Mouse (Mus musculus): ENCODE data around the gene Mitf. TPM values are rescaled to one million over a fixed set of nuclear protein-coding genes. Genes with fewer than 3 reads are reported as not detected.

The Mitf gene
- polyA plus RNA-seq, 1 experiment from 2014 or later, result 3.1 TPM

- no peak overlapping the region for H3K27ac ChIP-seq (ENCODE audit: low read length)
- no peak overlapping the region for H3K4me2 ChIP-seq (replicated peaks; ENCODE audit: low read depth, low read length)
- ATAC-seq (ENCODE audit: insufficient number of reproducible peaks, insufficient read depth, low FRiP score, low read depth), result no peak
- no peak overlapping the region for H3K9ac ChIP-seq (replicated peaks; ENCODE audit: low read depth, low read length)
- no peak overlapping the region for H3K4me3 ChIP-seq (ENCODE audit: low read depth, low read length)
- WGBS, result 72% methylated on average over 3 of the region's 3 CpGs
- no peaks in the 10 kb centered on the region for H3K9me3 ChIP-seq (ENCODE audit: control insufficient read depth, low read depth, low read length)
- no peaks in the 10 kb centered on the region for H3K27me3 ChIP-seq (ENCODE audit: control insufficient read depth, insufficient read depth, low read length)
- no peaks in the 10 kb centered on the region for H3K36me3 ChIP-seq (ENCODE audit: control insufficient read depth, insufficient read depth, low read length)
- H3K4me1 ChIP-seq (ENCODE audit: control insufficient read depth, insufficient read depth, low read length), result no peaks in the 10 kb centered on the region
Observed at GRCm38 (mm10) chr6:97964750-97965149, 157.9 kb downstream of the Mitf start.

- H3K4me3 ChIP-seq (ENCODE audit: low read depth, low read length), result no peak overlapping the region
- H3K9me3 ChIP-seq (ENCODE audit: control insufficient read depth, low read depth, low read length), result no peaks in the 10 kb centered on the region
- no peaks in the 10 kb centered on the region for H3K4me1 ChIP-seq (ENCODE audit: control insufficient read depth, insufficient read depth, low read length)
- no peaks in the 10 kb centered on the region for H3K36me3 ChIP-seq (ENCODE audit: control insufficient read depth, insufficient read depth, low read length)
- no peak overlapping the region for H3K9ac ChIP-seq (replicated peaks; ENCODE audit: low read depth, low read length)
- ATAC-seq (ENCODE audit: insufficient number of reproducible peaks, insufficient read depth, low FRiP score, low read depth), result no peak
- no peak overlapping the region for H3K4me2 ChIP-seq (replicated peaks; ENCODE audit: low read depth, low read length)
- no peak overlapping the region for H3K27ac ChIP-seq (ENCODE audit: low read length)
- 67% methylated on average over 9 of the region's 9 CpGs for WGBS
- H3K27me3 ChIP-seq (ENCODE audit: control insufficient read depth, insufficient read depth, low read length), result no peaks in the 10 kb centered on the region
Observed at GRCm38 (mm10) chr6:97981668-97982067, 174.8 kb downstream of the Mitf start.

GRCm38 (mm10) chr6:97985658-97986057, 178.8 kb downstream of the Mitf start:
- Histone ChIP-seq H3K4me1 (ENCODE audit: control insufficient read depth, insufficient read depth, low read length) (no peaks in the 10 kb centered on the region), H3K4me2 (replicated peaks; ENCODE audit: low read depth, low read length) (no peak overlapping the region), H3K27me3 (ENCODE audit: control insufficient read depth, insufficient read depth, low read length) (no peaks in the 10 kb centered on the region), H3K36me3 (ENCODE audit: control insufficient read depth, insufficient read depth, low read length) (no peaks in the 10 kb centered on the region), H3K4me3 (ENCODE audit: low read depth, low read length) (no peak overlapping the region), H3K9me3 (ENCODE audit: control insufficient read depth, low read depth, low read length) (no peaks in the 10 kb centered on the region), H3K27ac (ENCODE audit: low read length) (no peak overlapping the region), H3K9ac (replicated peaks; ENCODE audit: low read depth, low read length) (no peak overlapping the region)
- WGBS, result 62% methylated on average over 9 of the region's 9 CpGs
- ATAC-seq (ENCODE audit: insufficient number of reproducible peaks, insufficient read depth, low FRiP score, low read depth), result no peak

DNA sequence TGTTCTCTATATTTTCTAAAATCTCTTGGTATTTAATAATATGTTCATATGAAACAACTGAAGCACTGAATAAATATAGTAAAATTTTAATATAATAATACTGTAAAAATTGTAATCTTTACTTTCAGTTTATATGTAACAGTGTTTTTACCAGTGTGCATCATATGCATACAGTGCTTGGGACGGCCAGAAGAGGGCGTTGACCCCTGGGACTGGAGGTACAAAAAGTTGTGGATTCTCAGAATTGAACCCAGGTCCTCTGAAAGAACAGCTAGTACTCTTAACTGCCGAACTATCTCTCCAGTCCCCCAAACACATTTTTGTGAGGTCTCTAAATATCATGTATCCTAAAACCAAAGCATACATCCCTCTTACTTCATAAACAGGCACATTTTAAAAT, 179.6 kb downstream of the Mitf start:
- no peak overlapping the region for H3K4me2 ChIP-seq (replicated peaks; ENCODE audit: low read depth, low read length)
- no peak for ATAC-seq (ENCODE audit: insufficient number of reproducible peaks, insufficient read depth, low FRiP score, low read depth)

GRCm38 (mm10) chr6:97993507-97993906, 186.7 kb downstream of the Mitf start:
- WGBS, result 94% methylated on average over 12 of the region's 12 CpGs
- no peaks in the 10 kb centered on the region for H3K4me1 ChIP-seq (ENCODE audit: control insufficient read depth, insufficient read depth, low read length)
- no peak overlapping the region for H3K4me3 ChIP-seq (ENCODE audit: low read depth, low read length)

More for the DNA sequence above, 179.6 kb downstream of the Mitf start:
- H3K9ac ChIP-seq (replicated peaks; ENCODE audit: low read depth, low read length), result no peak overlapping the region
- no peaks in the 10 kb centered on the region for H3K9me3 ChIP-seq (ENCODE audit: control insufficient read depth, low read depth, low read length)
- H3K27me3 ChIP-seq (ENCODE audit: control insufficient read depth, insufficient read depth, low read length), result no peaks in the 10 kb centered on the region
- H3K4me3 ChIP-seq (ENCODE audit: low read depth, low read length), result no peak overlapping the region
- H3K4me1 ChIP-seq (ENCODE audit: control insufficient read depth, insufficient read depth, low read length), result no peaks in the 10 kb centered on the region
- 73% methylated on average over 3 of the region's 3 CpGs for WGBS
- no peaks in the 10 kb centered on the region for H3K36me3 ChIP-seq (ENCODE audit: control insufficient read depth, insufficient read depth, low read length)
- no peak overlapping the region for H3K27ac ChIP-seq (ENCODE audit: low read length)

GRCm38 (mm10) chr6:97995606-97996307, 188.9 kb downstream of the Mitf start:
- ATAC-seq (ENCODE audit: insufficient number of reproducible peaks, insufficient read depth, low FRiP score, low read depth), result no peak

More at GRCm38 (mm10) chr6:97993507-97993906, 186.7 kb downstream of the Mitf start:
- Histone ChIP-seq H3K9ac (replicated peaks; ENCODE audit: low read depth, low read length) (no peak overlapping the region), H3K27me3 (ENCODE audit: control insufficient read depth, insufficient read depth, low read length) (no peaks in the 10 kb centered on the region), H3K4me2 (replicated peaks; ENCODE audit: low read depth, low read length) (no peak overlapping the region), H3K27ac (ENCODE audit: low read length) (no peak overlapping the region), H3K9me3 (ENCODE audit: control insufficient read depth, low read depth, low read length) (no peaks in the 10 kb centered on the region), H3K36me3 (ENCODE audit: control insufficient read depth, insufficient read depth, low read length) (no peaks in the 10 kb centered on the region)
- no peak for ATAC-seq (ENCODE audit: insufficient number of reproducible peaks, insufficient read depth, low FRiP score, low read depth)

GRCm38 (mm10) chr6:98001551-98001950, 194.7 kb downstream of the Mitf start:
- Histone ChIP-seq H3K27me3 (ENCODE audit: control insufficient read depth, insufficient read depth, low read length) (no peaks in the 10 kb centered on the region), H3K4me2 (replicated peaks; ENCODE audit: low read depth, low read length) (no peak overlapping the region), H3K36me3 (ENCODE audit: control insufficient read depth, insufficient read depth, low read length) (no peaks in the 10 kb centered on the region), H3K4me1 (ENCODE audit: control insufficient read depth, insufficient read depth, low read length) (no peaks in the 10 kb centered on the region), H3K4me3 (ENCODE audit: low read depth, low read length) (no peak overlapping the region), H3K9me3 (ENCODE audit: control insufficient read depth, low read depth, low read length) (no peaks in the 10 kb centered on the region), H3K9ac (replicated peaks; ENCODE audit: low read depth, low read length) (no peak overlapping the region), H3K27ac (ENCODE audit: low read length) (no peak overlapping the region)
- ATAC-seq (ENCODE audit: insufficient number of reproducible peaks, insufficient read depth, low FRiP score, low read depth), result no peak; the same call in 1 of the 2 replicates
- WGBS, result 48% methylated on average over 4 of the region's 4 CpGs

More at GRCm38 (mm10) chr6:97995606-97996307, 188.9 kb downstream of the Mitf start:
- H3K4me1 ChIP-seq (ENCODE audit: control insufficient read depth, insufficient read depth, low read length), result no peaks in the 10 kb centered on the region
- WGBS, result 69% methylated on average over 11 of the region's 11 CpGs
- no peak overlapping the region for H3K27ac ChIP-seq (ENCODE audit: low read length)
- no peaks in the 10 kb centered on the region for H3K27me3 ChIP-seq (ENCODE audit: control insufficient read depth, insufficient read depth, low read length)
- H3K4me2 ChIP-seq (replicated peaks; ENCODE audit: low read depth, low read length), result no peak overlapping the region
- H3K9ac ChIP-seq (replicated peaks; ENCODE audit: low read depth, low read length), result no peak overlapping the region
- H3K9me3 ChIP-seq (ENCODE audit: control insufficient read depth, low read depth, low read length), result no peaks in the 10 kb centered on the region
- H3K4me3 ChIP-seq (ENCODE audit: low read depth, low read length), result no peak overlapping the region
- no peaks in the 10 kb centered on the region for H3K36me3 ChIP-seq (ENCODE audit: control insufficient read depth, insufficient read depth, low read length)

DNA sequence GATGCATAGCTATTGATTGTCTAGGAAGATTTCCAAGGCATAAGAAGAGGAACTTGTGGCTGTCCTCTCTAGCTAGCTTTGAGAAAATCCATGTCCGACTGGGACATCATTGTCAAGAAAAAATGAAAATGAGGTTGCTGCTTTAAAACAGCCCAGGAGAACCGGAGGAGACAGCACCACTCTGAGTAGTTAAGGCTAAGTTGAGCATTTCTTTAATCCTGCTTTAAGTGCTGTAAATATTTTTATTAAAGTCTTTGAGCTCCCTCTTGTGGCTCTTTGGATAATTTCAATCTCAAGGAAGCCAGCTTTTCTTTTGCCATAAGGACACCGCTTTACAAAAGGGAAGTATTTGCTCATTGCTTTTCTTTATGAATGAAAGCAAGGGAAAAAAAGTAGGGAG, 196.3 kb downstream of the Mitf start:
- Histone ChIP-seq H3K27me3 (ENCODE audit: control insufficient read depth, insufficient read depth, low read length) (no peaks in the 10 kb centered on the region), H3K9me3 (ENCODE audit: control insufficient read depth, low read depth, low read length) (no peaks in the 10 kb centered on the region)
- no peak for ATAC-seq (ENCODE audit: insufficient number of reproducible peaks, insufficient read depth, low FRiP score, low read depth)

DNA sequence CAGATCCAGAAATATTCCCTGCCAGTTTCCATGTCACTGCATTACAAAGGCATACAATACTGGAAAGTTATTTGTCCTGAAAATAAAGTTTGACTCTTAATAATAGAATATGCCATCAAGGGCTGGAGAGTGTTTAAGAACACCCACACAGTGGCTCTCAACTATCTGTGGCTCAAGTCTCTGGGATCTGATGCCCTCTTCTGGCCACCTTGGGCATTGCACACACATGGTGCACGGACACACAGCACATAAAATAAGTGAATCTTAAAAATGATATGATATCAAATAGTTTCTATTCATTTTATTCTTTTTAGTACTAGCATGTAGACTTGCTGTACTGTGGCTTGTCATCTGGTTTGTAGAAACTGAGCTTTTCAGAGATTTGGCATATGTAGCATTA, 198.7 kb downstream of the Mitf start:
- Histone ChIP-seq H3K27me3 (ENCODE audit: control insufficient read depth, insufficient read depth, low read length) (no peaks in the 10 kb centered on the region), H3K27ac (ENCODE audit: low read length) (no peak overlapping the region), H3K9me3 (ENCODE audit: control insufficient read depth, low read depth, low read length) (no peaks in the 10 kb centered on the region), H3K4me2 (replicated peaks; ENCODE audit: low read depth, low read length) (no peak overlapping the region), H3K36me3 (ENCODE audit: control insufficient read depth, insufficient read depth, low read length) (no peaks in the 10 kb centered on the region), H3K4me1 (ENCODE audit: control insufficient read depth, insufficient read depth, low read length) (no peaks in the 10 kb centered on the region), H3K9ac (replicated peaks; ENCODE audit: low read depth, low read length) (no peak overlapping the region), H3K4me3 (ENCODE audit: low read depth, low read length) (no peak overlapping the region)
- WGBS, result 80% methylated on average over 1 of the region's 1 CpGs
- no peak for ATAC-seq (ENCODE audit: insufficient number of reproducible peaks, insufficient read depth, low FRiP score, low read depth)

More for the DNA sequence above, 196.3 kb downstream of the Mitf start:
- H3K4me3 ChIP-seq (ENCODE audit: low read depth, low read length), result no peak overlapping the region
- no peaks in the 10 kb centered on the region for H3K36me3 ChIP-seq (ENCODE audit: control insufficient read depth, insufficient read depth, low read length)
- no peak overlapping the region for H3K9ac ChIP-seq (replicated peaks; ENCODE audit: low read depth, low read length)
- H3K4me2 ChIP-seq (replicated peaks; ENCODE audit: low read depth, low read length), result no peak overlapping the region
- no peak overlapping the region for H3K27ac ChIP-seq (ENCODE audit: low read length)
- no peaks in the 10 kb centered on the region for H3K4me1 ChIP-seq (ENCODE audit: control insufficient read depth, insufficient read depth, low read length)
- 19% methylated on average over 3 of the region's 3 CpGs for WGBS
